In the genomic region with DNA sequence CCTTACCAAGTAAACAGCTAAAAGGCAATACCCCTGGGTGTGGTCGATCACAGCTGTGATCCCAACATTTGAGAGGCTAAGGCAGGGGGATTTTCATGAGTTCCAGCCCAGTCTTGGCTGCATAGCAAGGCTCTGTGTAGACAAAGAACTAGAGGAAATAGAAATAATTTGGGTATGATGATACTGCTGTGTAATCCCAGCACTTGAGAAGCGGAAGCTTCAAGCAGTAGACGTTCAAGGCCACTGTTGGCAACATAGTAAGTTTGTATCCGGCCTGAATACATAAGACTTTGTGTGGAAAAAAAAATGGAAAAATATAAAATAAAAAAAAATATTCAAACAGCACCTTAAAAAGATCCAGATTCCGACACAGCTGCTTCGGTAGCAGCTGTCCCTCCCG, we compare ENCODE assay signal across 17 mouse cellular contexts.
"Had no signal": no experiment of that assay in that cellular context is flagged by ENCODE, and none has a peak within 500 bp of the region (broad histone marks: within the 10 kb centered on the region; RNA-seq: fewer than 3 reads in every experiment).

No protein-coding gene starts in this region.

- DNase-seq: kidney, adult 9 months; kidney, postnatal 36 days; layer of hippocampus, adult 9-11 months; left cerebral cortex, postnatal 4 days; liver; lung, embryonic 14.5 days; lung, postnatal 14 days; thymus, adult 2 months; thymus, postnatal 36 days had no signal

- ATAC-seq: inflammation-experienced regulatory T-cells, adult 6 months; midbrain, embryonic 15.5 days had no signal

- H3K4me1 ChIP-seq: midbrain, embryonic 15.5 days; neural tube, embryonic 12.5 days had no signal

- H3K27ac ChIP-seq: kidney, postnatal 0 days; liver, embryonic 14.5 days; macrophage; midbrain, embryonic 15.5 days; neural tube, embryonic 12.5 days had no signal

- H3K4me2 ChIP-seq: lung, embryonic 14.5 days; midbrain, embryonic 11.5 days; midbrain, embryonic 15.5 days; neural tube, embryonic 12.5 days had no signal

- H3K9me3 ChIP-seq: megakaryocyte, embryonic 14.5 days; midbrain, embryonic 15.5 days; neural tube, embryonic 12.5 days had no signal

- H3K4me3 ChIP-seq: megakaryocyte, embryonic 14.5 days; midbrain, embryonic 15.5 days; neural tube, embryonic 12.5 days had no signal

- H3K27me3 ChIP-seq: megakaryocyte, embryonic 14.5 days; midbrain, embryonic 15.5 days; neural tube, embryonic 12.5 days had no signal

- H3K9ac ChIP-seq: liver, embryonic 14.5 days; lung, embryonic 14.5 days; midbrain, embryonic 15.5 days; neural tube, embryonic 12.5 days had no signal
